Mouse (Mus musculus) urinary bladder, postnatal 14 days (tissue): ENCODE data around the gene Speer1.
"Not testable (repeated sequence)": the region's sequence is repeated elsewhere in the genome, so short reads cannot be mapped to it uniquely, and the experiment has no call there.

ENCODE experiments used
- DNase-seq: peaks from one replicate; pipeline ENCODE4 v3.0.0; 2021; ENCODE audit warnings: low spot score

Gene Speer1

DNA sequence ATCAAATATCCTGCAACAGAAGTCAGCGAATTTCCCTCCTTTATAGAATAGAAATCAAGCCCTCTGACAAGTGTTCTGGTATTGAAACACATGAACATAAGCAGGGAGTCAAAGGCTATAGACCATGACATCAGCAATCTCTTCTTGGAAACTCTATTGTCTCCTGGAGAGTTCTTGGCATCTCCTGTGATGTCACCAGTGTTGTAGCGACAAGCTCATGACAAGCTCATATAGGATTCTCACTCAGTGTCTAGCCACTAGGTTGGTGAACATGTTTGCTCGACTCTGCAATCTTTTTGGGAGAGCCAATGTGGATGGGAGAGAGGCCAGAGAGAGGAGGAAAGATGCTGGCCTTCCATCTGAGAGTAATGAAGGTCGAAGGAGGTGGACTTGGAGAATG is at the start of gene Speer1:
Gene Speer1 (plus strand): TSS at position 301 of the 400 bp plus-strand sequence.
- DNase-seq = not testable (repeated sequence)
